Mouse (Mus musculus) heart, postnatal 25 days (tissue): Measurements from ENCODE around the gene Metap2. TPM values are rescaled to one million over a fixed set of nuclear protein-coding genes. Genes with fewer than 3 reads are reported as not detected.

Source experiments
- DNase-seq: peaks from one replicate; pipeline ENCODE4 v3.0.0; 2022; ENCODE audit warnings: low spot score
- intact Hi-C: fragments of 180-260 bp; cut with DNase I; formaldehyde crosslinking; loops from one replicate; pipeline ENCODE4 v1.15.1; 2025
- total RNA-seq, 2 experiments: library from RNA; stranded (reverse); gene quantifications; 2 replicates each; pipeline ENCODE4 v1.2.3; 2021

Gene Metap2
- 100 to 1,000 TPM; 111 to 131 TPM for total RNA-seq

DNA sequence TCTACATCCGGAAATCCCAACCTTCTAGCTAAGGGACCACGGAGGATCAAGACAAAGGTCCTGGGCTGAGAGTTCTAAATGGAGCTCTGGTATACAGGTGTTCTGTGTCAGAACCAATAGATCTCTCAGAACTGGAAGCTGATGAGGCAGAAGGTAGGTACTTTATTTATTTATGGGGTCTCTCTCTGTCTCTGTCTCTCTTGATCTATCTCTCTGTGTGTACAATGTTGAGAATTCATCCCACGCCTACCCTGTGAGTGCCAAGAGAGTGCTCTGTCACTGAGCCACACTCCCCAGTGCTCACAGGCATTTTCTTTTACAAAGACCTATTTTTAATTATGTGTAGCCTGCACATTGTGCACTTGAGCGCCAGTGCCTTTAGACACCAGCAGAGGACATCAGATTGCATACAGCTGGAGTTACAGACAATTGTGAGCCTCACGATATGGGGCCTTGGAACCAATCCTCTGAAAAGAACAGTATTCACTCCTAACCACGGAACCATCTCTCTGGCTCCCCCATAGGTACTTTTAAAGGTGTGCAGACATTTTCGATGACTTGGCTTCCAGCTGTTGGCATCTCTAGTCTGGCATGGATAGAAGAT lies at the start of gene Metap2:
TSS of gene Metap2 (minus strand) at position 51 of the 604 bp plus-strand sequence.
- no peak for DNase-seq
- intact Hi-C loops, result no loop called here

DNA sequence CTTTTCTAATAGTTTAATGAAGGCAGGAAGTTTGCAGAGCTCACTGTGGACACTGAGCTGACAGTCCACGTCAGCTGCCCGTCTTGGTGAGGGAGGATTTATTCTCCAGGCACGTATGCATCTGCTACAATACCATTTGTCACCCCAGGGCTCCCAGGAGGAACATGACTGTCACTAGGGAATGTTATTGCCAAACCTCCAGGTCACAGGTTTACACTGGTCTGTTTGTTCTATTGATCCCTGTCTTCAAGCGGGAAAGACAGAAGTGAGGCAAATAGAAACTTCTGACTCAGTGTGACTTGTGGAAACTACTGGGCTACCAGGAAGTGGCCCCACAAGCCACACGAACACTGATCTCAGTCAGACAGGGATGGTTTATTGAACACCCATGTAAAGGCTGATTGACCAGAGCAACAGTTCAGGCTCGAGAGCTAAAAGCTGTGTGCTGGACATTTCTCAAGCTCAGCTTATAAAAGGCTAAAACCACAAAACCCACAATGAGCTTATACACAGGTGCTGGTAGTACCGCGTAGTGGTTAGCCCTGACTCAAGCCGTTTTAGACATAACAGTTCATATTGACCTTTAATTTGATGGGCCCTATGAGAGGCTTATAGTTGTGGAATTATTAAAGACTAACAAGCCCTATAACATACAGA lies 49.1 kb upstream of the Metap2 start:
- intact Hi-C loops, result loop anchor here (2.0 kb wide), 1 partner anchor 171 kb away; no protein-coding TSS in a partner anchor
- no peak for DNase-seq

DNA sequence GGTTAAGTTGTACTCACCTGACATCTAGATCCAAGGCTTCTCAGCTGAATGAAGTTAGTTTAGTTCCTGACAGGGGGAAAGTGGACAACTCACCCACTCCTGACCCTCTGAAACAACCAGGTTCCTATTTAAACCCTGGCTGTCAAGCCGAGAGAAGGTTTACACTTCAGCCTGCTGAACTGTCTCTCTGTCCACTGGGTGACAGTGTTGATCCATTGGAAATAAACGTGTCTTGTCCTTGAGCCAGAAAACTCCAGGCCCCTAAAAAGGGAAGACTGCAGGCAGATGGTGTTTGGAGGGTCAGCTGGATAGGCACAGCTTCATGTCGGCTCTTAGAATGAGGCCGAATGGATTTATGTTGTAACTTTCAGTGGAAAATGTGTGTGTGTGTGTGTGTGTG lies 48.5 kb upstream of the Metap2 start:
- DNase-seq, result no peak
- intact Hi-C loops, result loop anchor here (2.0 kb wide), 1 partner anchor 171 kb away; no protein-coding TSS in a partner anchor

DNA sequence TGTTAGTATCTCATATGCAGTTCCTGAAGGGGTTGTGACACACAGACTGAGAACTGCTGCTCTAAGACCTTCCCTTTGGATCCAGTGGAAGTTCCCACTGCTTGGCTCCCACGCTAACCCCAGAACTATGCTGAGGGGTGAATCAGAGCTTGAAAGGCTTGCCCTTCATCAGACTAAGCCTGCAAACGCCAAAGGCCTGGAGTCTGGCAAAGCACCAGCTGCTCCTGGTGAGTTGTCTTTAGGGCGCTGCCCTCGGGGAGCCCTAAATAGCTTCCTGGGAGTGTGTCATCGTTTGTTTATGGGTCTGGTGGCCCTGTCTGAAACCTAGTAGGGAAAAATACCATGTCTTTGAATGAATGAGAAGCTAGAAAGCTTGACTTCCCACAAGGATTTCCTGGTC lies 47.3 kb upstream of the Metap2 start:
- intact Hi-C loops, result loop anchor here (2.0 kb wide), 1 partner anchor 173 kb away; no protein-coding TSS in a partner anchor
- DNase-seq, result no peak

DNA sequence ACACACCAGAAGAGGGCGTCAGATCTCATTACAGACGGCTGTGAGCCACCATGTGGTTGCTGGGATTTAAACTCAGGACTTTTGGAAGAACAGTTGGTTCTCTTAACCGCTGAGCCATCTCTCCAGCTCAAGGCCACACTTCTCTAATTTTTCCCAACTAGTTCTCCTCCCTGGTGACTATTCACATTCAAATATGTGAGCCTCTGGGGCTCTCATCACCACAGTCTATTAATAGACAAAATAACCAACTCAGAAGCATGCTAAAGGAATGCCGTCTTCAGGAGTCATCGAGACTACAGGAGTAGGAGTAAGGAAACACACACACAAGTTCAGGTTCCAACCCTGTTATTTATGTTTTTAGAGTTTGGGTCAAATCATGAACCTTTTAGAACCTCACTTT lies 43.4 kb upstream of the Metap2 start:
- no peak for DNase-seq
- intact Hi-C loops, result no loop called here

DNA sequence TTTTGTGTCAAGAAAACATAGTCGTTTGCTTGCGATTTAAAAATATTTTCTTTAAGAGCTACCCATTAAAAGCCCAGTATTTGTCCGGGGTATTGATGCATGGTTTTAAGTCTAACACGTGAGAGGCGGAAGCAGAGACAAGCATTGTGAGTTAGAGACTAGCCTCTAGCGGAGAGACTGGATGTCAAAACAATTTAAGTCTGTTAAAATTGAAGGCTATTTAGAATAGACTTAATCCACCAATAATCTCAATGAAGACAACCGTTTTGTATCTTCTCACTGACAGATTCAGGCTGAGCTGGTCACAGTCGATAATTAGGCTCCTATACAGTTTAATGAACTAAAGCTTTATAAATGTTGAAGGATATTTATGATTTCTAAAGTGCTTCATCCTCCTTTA lies 42.8 kb upstream of the Metap2 start:
- no peak for DNase-seq
- intact Hi-C loops, result no loop called here

DNA sequence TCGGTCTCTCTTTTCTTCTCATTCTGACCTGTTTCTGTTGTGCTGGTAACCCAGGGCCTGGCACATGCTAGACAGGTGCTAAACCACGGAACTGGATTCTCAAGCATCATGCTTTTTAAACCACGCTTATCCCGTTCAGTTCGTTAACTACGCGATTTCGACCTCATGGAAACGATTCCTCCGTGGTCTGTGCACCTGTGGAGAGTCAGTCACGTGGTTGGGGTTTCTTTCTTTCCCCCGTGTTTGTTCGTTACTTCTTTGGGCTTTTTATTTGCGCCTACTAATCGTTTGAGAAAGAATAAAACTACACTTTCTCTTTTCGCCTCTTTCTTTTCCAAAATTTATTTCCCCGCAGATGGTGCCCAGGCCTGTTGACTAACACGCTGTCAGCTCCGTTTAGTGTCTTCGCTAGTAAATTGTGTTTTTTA lies 42.0 kb upstream of the Metap2 start:
- no peak for DNase-seq
- intact Hi-C loops, result no loop called here

DNA sequence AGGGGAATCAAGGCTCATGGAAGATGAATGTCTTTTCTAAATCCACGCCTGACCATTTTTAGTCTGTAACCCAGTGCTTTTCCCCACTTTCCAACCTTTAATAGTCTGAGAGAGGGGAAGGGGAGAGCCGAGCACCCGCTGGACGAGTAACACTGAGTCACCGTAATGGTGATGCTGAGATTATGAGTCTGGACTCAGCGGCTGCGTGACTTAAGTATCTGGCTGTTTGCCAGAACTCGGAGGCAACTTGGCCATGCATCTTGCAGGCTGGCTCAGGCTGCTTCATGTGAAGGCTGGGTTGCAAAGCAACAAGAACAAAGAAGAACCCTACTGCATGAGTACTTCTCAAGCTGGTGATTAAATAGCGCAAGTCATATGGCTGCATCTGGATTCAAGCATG lies 37.1 kb upstream of the Metap2 start:
- intact Hi-C loops, result no loop called here

DNA sequence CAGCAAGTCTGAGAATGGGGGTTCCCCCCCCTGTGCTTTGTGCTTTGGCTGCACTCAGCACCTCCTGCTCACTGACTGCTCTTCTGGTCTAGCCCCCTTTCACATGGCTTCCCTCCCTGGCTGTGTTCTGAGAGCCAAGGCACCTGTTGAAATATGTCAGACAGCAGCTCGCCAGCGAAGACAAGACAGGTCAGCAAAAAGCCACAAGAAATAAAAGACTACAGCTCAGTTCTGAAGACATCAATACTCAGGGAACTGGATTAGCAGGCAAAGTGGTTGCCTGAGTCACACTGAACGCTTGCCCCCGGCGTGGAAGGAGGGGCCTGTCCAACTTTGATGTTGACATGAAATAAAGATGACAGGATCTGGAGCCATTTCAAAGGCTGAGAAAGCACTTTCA lies 36.0 kb upstream of the Metap2 start:
- intact Hi-C loops, result no loop called here
- DNase-seq, result no peak

More for the DNA sequence above, 37.1 kb upstream of the Metap2 start:
- DNase-seq, result no peak

DNA sequence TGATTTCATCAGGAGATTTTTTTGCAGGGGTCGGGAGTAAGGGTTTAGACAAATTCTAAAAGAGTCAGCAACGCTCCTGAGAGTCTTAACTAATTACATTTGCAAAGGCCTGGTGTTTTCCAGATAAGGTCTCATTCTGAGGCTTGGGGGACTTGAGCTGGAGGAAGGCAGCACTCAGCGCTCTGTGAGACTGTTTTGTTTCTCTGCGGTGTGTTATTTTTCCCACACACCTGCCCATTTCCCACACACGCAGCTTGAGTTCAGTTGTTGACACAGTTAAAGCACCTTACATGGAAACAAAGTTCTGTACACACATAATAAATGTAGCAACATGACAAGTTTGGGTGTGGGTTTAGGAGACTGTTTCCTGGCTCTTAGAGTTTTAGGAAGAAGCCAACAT lies 35.1 kb upstream of the Metap2 start:
- intact Hi-C loops, result no loop called here
- no peak for DNase-seq

DNA sequence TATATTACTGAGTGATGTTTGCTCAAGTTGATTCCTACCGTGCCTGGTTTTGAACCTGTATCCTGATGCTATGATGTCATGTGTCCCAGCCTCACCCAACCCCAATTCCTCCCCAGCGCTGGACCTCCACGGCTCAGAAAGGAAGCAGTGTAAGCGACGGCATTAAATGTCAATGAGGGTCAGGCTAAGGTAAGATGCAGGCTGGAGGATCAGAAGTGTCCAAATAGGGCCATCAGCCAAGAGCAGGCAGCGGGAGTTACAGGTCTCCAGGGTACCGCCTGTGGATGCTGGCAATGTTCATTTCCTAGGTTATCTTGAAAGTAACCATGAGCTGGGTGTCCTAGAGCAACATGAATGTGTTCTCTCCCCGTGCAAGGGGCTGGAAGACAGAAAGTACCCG lies 34.5 kb upstream of the Metap2 start:
- DNase-seq, result no peak

DNA sequence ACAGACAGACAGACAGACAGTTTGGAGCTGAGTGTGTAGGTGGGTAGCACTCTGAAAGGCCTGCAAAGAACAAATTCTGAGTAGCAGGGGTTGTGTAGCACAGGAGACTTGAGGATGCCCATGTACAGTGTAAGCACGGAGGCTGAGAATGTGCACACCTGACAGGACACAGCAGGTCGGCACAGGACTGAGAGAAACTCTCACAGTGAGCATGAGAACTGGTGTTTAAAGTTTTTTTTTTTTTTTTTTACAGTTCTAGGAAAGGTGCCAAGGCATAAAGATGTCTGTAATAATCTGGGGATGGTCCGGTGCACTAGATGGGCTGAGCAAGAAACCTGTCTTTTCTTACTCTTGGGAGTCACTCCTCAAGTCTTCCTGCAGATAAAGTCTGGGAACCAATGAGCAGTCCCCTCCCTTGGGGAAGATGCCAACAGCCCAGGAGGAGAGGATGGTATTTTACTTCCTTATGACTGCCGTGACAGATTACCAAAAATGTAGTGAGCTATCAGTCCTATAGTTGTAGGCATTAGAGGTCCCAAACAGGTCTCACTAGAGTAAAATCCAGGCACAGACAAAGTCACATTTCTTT lies 33.4 kb upstream of the Metap2 start:
- DNase-seq, result no peak
- intact Hi-C loops, result no loop called here

More for the DNA sequence above, 34.5 kb upstream of the Metap2 start:
- intact Hi-C loops, result no loop called here

DNA sequence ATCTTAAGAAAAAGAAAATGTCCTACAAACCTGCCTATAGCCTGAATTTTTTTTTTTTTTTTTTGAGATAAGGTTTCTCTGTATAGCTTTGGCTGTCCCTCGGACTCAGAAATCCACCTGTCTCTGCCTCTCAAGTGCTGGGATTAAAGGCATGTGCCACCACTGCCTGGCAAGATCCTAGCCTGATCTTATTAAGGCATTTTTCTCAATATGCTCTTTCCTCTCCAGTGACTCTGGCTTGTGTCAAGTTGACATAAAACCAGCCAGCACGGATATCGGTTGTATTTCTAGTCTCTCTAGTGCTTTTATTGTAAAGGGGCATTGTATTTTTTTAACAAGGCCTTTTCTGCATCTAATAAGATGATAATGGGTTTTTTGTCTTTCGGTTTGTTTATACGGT lies 27.8 kb upstream of the Metap2 start:
- no peak for DNase-seq
- intact Hi-C loops, result no loop called here

DNA sequence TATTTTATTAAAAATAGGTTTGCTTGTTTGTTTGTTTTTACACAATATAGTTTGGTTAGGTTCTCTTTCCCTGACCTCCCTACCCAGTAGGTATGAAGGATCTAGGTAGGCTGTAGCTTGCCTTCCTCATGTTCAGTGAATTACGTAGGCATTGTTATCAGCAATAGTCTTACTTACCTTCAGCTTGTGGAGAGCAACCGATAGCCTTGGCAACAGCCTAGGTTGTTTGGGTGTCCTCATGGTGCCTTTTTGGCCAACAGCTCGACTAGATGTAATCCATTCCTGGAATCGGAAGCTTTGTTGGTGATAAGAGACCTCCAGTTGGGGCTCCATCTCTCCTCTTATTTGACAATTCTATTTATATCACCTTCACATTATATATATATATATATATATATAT lies 24.3 kb upstream of the Metap2 start:
- intact Hi-C loops, result no loop called here
- no peak for DNase-seq

DNA sequence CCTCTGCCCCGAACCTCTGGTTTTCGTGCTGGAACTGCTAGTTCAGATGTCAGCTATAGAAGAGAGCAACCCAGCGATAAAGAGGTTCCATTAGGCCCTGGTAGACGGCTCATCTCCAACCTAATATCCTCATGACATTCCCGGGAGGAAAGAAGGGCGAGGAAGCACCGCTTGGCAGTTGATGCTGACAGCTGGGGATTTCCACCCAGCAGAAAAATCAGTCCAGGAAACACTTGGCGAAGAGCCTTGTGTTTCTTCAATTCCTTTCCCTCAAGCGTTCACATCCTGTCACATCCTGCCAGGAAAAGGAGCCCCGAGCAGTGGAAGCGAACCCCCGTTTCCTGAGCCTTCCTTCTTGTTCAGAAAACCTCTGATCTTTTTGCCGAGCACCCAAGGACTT lies 22.3 kb upstream of the Metap2 start:
- intact Hi-C loops, result no loop called here
- peak; percentile 19 for DNase-seq

DNA sequence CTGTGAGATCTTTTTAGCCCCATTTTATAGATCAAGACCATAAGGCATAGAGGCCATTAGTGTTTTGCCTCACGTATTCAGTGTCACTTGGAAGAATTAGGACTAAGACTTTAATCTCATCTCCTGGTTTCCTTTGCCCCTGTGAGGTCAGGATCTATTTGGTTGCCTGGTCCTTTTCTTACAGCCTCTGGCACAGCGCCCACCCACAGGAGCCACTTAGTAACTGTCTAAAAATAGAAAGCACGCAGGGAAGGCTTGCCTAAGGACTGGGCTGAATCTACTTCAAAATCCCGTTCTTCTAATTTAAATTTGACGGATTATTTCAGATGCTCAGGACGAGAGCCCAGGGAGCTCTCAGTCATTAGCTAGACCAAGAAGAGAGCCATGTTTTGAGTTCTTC lies 21.8 kb upstream of the Metap2 start:
- peak; percentile 14 for DNase-seq
- intact Hi-C loops, result no loop called here

DNA sequence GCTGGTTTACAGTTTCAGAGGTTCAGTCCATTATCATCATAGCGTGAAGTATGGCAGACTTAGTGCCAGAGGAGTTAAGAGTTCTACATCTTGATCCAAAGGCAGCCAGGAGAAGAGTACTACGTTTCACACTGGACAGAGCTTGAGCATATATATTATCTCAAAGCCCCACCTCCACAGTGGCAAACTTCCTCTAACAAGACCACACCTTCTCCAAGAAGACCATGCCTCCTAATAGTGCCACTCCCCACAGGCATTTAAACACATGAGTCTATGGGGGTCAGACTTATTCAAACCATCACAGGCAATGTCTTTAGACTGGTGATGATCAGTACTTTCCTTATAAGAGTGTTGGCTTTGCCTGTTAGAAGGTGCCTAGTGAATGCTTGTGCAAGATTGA lies 21.2 kb upstream of the Metap2 start:
- no peak for DNase-seq
- intact Hi-C loops, result no loop called here

DNA sequence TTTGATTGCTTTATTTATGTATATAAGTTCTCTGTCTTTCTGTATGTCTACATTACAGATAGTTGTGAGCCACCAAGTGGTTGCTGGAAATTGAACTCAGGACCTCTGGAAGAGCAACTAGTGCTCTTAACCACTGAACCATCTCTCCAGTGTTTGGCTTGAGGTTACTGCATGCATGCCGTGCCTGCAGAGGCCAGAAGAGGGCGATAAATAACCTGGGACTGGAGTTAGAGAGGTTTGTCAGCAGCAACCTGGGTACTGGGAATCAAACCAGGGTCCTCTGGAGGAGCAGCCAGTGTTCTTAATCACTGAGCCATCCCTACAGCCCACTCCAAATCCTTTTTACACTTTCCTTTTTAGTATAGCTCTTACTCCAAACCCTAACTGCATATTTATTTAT lies 19.9 kb upstream of the Metap2 start:
- no peak for DNase-seq
- intact Hi-C loops, result no loop called here

DNA sequence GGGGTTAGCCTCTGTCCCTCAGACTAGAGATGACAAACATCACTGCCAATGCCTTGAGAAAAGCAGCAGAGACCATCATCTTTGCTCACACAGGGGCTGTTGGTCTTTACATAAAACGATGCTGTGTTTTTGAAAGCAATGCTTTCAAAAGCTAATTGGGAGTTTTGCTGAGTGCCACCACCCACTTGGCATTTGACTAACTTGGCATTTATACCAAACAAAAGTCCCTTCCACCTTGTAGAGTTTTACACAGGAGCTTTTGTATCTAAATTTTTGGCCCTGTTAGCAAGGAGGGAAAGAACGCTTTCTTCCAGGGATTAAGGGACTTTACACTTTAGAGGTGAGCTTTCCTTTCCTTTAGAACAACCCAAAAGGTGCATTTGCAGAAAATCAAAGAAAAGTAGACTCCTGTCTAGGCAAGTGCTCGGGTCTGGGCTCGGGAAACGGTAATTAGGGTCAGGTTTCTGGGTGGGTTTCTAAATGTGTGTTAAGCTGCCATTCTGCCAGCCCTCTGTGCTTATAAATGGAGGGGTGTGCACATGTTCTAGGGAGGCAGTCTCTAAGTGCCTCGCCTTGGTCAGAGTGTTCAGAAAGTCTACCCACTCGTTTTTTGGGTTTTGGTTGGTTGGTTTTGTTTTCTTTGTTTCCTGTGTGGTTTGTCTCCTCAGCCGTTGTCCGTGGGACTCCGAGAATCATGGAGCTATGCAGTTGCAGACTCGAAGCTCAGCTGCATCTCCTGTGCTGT lies 18.8 kb upstream of the Metap2 start:
- intact Hi-C loops, result no loop called here
- no peak for DNase-seq

DNA sequence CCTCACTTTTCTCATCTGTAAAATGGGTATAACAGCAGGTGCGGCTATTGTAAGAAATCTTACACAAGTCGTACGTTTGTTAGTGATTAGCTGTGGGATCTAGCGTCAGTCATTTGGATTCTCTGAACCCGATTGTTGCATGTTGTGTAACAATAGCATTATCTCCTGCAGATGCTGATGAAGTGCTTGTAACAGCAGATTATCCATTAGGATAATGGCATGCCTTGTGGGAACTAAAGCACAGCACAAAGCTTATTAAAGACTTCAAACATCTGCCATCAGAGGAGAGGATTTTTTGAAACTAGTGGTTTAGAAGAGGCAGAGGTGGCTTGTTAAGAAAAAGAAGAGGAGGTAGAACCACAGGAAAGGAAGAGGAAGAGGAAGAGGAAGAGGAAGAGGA lies 16.6 kb upstream of the Metap2 start:
- DNase-seq, result no peak
- intact Hi-C loops, result no loop called here

DNA sequence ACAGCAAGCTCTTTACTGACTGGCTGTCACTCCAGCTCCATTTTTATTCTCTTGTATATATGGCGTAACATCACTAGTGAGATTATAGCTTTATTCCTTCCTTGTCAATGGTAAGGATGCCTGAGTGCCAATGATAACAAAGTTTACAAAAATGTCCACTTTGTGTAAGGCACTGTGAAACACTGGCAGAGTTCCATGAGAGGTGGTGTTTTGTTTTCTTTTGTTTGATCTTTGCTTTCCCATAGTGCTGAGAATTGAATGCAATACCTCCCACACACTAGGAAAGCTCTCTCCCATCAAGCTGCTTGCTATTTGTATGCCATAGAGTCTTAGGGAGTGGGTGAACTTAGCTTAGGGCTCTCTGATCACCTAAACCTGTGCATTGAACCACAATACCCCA lies 16.0 kb upstream of the Metap2 start:
- intact Hi-C loops, result no loop called here
- DNase-seq, result no peak
